18 mouse cellular contexts compared by ENCODE assay signal in genomic region chr2:60367204-60367603, GRCm38 (mm10).
"Had no signal": no experiment of that assay in that cellular context is flagged by ENCODE, and none has a peak within 500 bp of the region (broad histone marks: within the 10 kb centered on the region; RNA-seq: fewer than 3 reads in every experiment).

No protein-coding gene starts in this region.

- H3K36me3 ChIP-seq: midbrain, embryonic 10.5 days; midbrain, embryonic 12.5 days; neural tube, embryonic 13.5 days; neural tube, embryonic 15.5 days had no signal

- H3K27me3 ChIP-seq: midbrain, embryonic 12.5 days; neural tube, embryonic 13.5 days; neural tube, embryonic 15.5 days had no signal

- H3K27ac ChIP-seq: midbrain, embryonic 10.5 days; midbrain, embryonic 12.5 days; neural tube, embryonic 13.5 days; neural tube, embryonic 15.5 days had no signal

- H3K9ac ChIP-seq: lung, embryonic 14.5 days; midbrain, embryonic 12.5 days; neural tube, embryonic 13.5 days; neural tube, embryonic 15.5 days had no signal

- H3K4me1 ChIP-seq: midbrain, embryonic 12.5 days; neural tube, embryonic 13.5 days; neural tube, embryonic 15.5 days had no signal

- ATAC-seq: midbrain, embryonic 16.5 days had no signal

- H3K4me2 ChIP-seq: lung, embryonic 14.5 days; midbrain, embryonic 12.5 days; neural tube, embryonic 13.5 days; neural tube, embryonic 15.5 days had no signal

- H3K4me3 ChIP-seq: midbrain, embryonic 10.5 days; midbrain, embryonic 12.5 days; myocyte; neural tube, embryonic 13.5 days; neural tube, embryonic 15.5 days had no signal

- H3K9me3 ChIP-seq: midbrain, embryonic 10.5 days; midbrain, embryonic 12.5 days; neural tube, embryonic 13.5 days; neural tube, embryonic 15.5 days had no signal

- DNase-seq: lung, adult 18-20 months; lung, embryonic 14.5 days; lung, postnatal 10 days; midbrain, embryonic 14.5 days; retina, postnatal 1 day; right cerebral cortex, adult 18-20 months; right cerebral cortex, postnatal 25 days; right cerebral cortex, postnatal 4 days; spleen, adult 18-20 months; thymus, adult 18-20 months; thymus, postnatal 14 days; thymus, postnatal 36 days had no signal
